Mouse (Mus musculus): ENCODE results near the gene Rasgrp2. TPM values are rescaled to one million over a fixed set of nuclear protein-coding genes. Genes with fewer than 3 reads are reported as not detected.
A peak's percentile ranks its signal among the peaks of the same experiment; 100 is the strongest.

The Rasgrp2 gene
- total and polyA plus RNA-seq, 3 experiments = 176 to 233 TPM; not detected in 1

GRCm38 (mm10) chr19:6372433-6372832 is 26.7 kb upstream of the Rasgrp2 start:
- H3K4me3 ChIP-seq (ENCODE audit: control insufficient read depth in 1 of 2, insufficient read depth in 1 of 2, low read depth in 2 of 2, low read length in 2 of 2) = no peak overlapping the region
- H3K27ac ChIP-seq (ENCODE audit: control insufficient read depth, low read depth, low read length) = no peak overlapping the region
- no peak overlapping the region for H3K9ac ChIP-seq (ENCODE audit: control insufficient read depth, low read depth, low read length, poor library complexity, severe bottlenecking)
- H3K27me3 ChIP-seq (ENCODE audit: control insufficient read depth in 1 of 2, insufficient read depth in 2 of 2, low read length in 2 of 2) = no peaks in the 10 kb centered on the region
- no peaks in the 10 kb centered on the region for H3K9me3 ChIP-seq (replicated peaks; ENCODE audit: insufficient read depth, low read length)
- no peak for DNase-seq (ENCODE audit: low read depth, low spot score)
- TF ChIP-seq MYC (IDR thresholded peaks at IDR 0.05; ENCODE audit: low read depth, low read length) (no peak), TCF12 (IDR thresholded peaks at IDR 0.05; ENCODE audit: low read depth, low read length) (no peak), MEF2A (IDR thresholded peaks at IDR 0.05; ENCODE audit: extremely low read depth, insufficient replicate concordance, low read depth, low read length, poor library complexity, severe bottlenecking) (no peak), ZKSCAN1 (IDR thresholded peaks at IDR 0.05; ENCODE audit: low read depth, low read length) (no peak), USF2 (IDR thresholded peaks at IDR 0.05; ENCODE audit: borderline replicate concordance in 1 of 2, insufficient read depth in 1 of 2, low read depth in 1 of 2, low read length in 2 of 2) (no peak), TAL1 (IDR thresholded peaks at IDR 0.05; ENCODE audit: low read length) (no peak), CTCF (IDR thresholded peaks at IDR 0.05 in 2 of 3, conservative IDR thresholded peaks at IDR 0.05 in 1 of 3; ENCODE audit: control insufficient read depth in 1 of 3, insufficient read depth in 1 of 3, low read depth in 2 of 3, low read length in 3 of 3, poor library complexity in 1 of 3, severe bottlenecking in 1 of 3) (no peak), HCFC1 (IDR thresholded peaks at IDR 0.05; ENCODE audit: low read depth, low read length) (no peak), MAFK (IDR thresholded peaks at IDR 0.05; ENCODE audit: borderline replicate concordance, low read depth, low read length) (no peak), ELF1 (IDR thresholded peaks at IDR 0.05; ENCODE audit: low read depth, low read length) (no peak), EP300 (IDR thresholded peaks at IDR 0.05; ENCODE audit: low read depth in 1 of 2, low read length in 2 of 2) (no peak), UBTF (IDR thresholded peaks at IDR 0.05; ENCODE audit: borderline replicate concordance, insufficient read depth, low read depth, low read length) (no peak), POLR2A (IDR thresholded peaks at IDR 0.05; ENCODE audit: control insufficient read depth in 1 of 2, insufficient read depth in 1 of 2, low read depth in 1 of 2, low read length in 2 of 2, poor library complexity in 1 of 2) (no peak), ZMIZ1 (IDR thresholded peaks at IDR 0.05; ENCODE audit: low read depth, low read length) (no peak)
- peaks cover 15 to 20% of the 10 kb centered on the region in 2 experiments for H3K4me1 ChIP-seq (ENCODE audit: control insufficient read depth in 1 of 2, insufficient read depth in 2 of 2, low read length in 2 of 2)
- peaks cover 43 to 53% of the 10 kb centered on the region in 2 experiments for H3K36me3 ChIP-seq (ENCODE audit: control insufficient read depth in 1 of 2, insufficient read depth in 2 of 2, low read length in 2 of 2)
- H3K79me2 ChIP-seq (ENCODE audit: control insufficient read depth, insufficient read depth, low read length, poor library complexity) = peaks cover 17% of the 10 kb centered on the region

- no peak overlapping the region for H3K4me3 ChIP-seq (ENCODE audit: control insufficient read depth in 1 of 2, insufficient read depth in 1 of 2, low read depth in 2 of 2, low read length in 2 of 2)
- no peaks in the 10 kb centered on the region for H3K27me3 ChIP-seq (ENCODE audit: control insufficient read depth in 1 of 2, insufficient read depth in 2 of 2, low read length in 2 of 2)
- peaks cover 10% of the 10 kb centered on the region for H3K79me2 ChIP-seq (ENCODE audit: control insufficient read depth, insufficient read depth, low read length, poor library complexity)
- H3K27ac ChIP-seq (ENCODE audit: control insufficient read depth, low read depth, low read length) = no peak overlapping the region
- DNase-seq (ENCODE audit: low read depth, low spot score) = peak; percentile 74
- no peak overlapping the region for H3K9ac ChIP-seq (ENCODE audit: control insufficient read depth, low read depth, low read length, poor library complexity, severe bottlenecking)
- peaks cover 13 to 15% of the 10 kb centered on the region in 2 experiments for H3K4me1 ChIP-seq (ENCODE audit: control insufficient read depth in 1 of 2, insufficient read depth in 2 of 2, low read length in 2 of 2)
- peaks cover 30 to 44% of the 10 kb centered on the region in 2 experiments for H3K36me3 ChIP-seq (ENCODE audit: control insufficient read depth in 1 of 2, insufficient read depth in 2 of 2, low read length in 2 of 2)
- H3K9me3 ChIP-seq (replicated peaks; ENCODE audit: insufficient read depth, low read length) = no peaks in the 10 kb centered on the region
- TF ChIP-seq USF1 (IDR thresholded peaks at IDR 0.05; ENCODE audit: low read depth, low read length) = no peak
- TF ChIP-seq MYC (IDR thresholded peaks at IDR 0.05; ENCODE audit: low read depth, low read length) = no peak
- peak; percentile 63 to 90 (median 79) for TF ChIP-seq CTCF (IDR thresholded peaks at IDR 0.05 in 2 of 3, conservative IDR thresholded peaks at IDR 0.05 in 1 of 3; ENCODE audit: control insufficient read depth in 1 of 3, insufficient read depth in 1 of 3, low read depth in 2 of 3, low read length in 3 of 3, poor library complexity in 1 of 3, severe bottlenecking in 1 of 3)
Measured at GRCm38 (mm10) chr19:6373539-6374400, 25.4 kb upstream of the Rasgrp2 start.
